Mouse (Mus musculus) embryonic facial prominence, embryonic 14.5 days (tissue): ENCODE data around the gene Ncor1. TPM values are rescaled to one million over a fixed set of nuclear protein-coding genes. Genes with fewer than 3 reads are reported as not detected.
"Not testable (repeated sequence)": the region's sequence is repeated elsewhere in the genome, so short reads cannot be mapped to it uniquely, and the experiment has no call there.

ENCODE experiments used
- ATAC-seq: fragments of 200-750 bp; cut with Nextera tagmentation; 2 replicates; pipeline ENCODE4 v1.8.0; 2017; ENCODE audit warnings: low read depth, moderate number of reproducible peaks, moderate TSS enrichment
- DNase-seq: peaks from one replicate; pipeline ENCODE4 v3.0.0-alpha.2; 2015; ENCODE audit warnings: low spot score
- H3K27ac ChIP-seq: fragments of 300-500 bp; sonication (generic); replicated peaks from 2 replicates; pipeline ENCODE4 v1.5.1; 2014; ENCODE audit warnings: low read depth, mild to moderate bottlenecking, low read length, moderate library complexity
- H3K27me3 ChIP-seq: fragments of 300-500 bp; sonication (generic); replicated peaks from 2 replicates; pipeline ENCODE4 v1.6.1; 2014; ENCODE audit warnings: low read length; ENCODE audit not compliant: control insufficient read depth, insufficient read depth
- H3K36me3 ChIP-seq: fragments of 300-500 bp; sonication (generic); 2 replicates; pipeline ENCODE4 v1.6.1; 2014; ENCODE audit warnings: low read length, mixed read lengths; ENCODE audit not compliant: control insufficient read depth, insufficient read depth
- H3K4me1 ChIP-seq: fragments of 300-500 bp; sonication (generic); 2 replicates; pipeline ENCODE4 v1.6.1; 2014; ENCODE audit warnings: antibody characterized with exemption, low read length; ENCODE audit not compliant: control insufficient read depth, insufficient read depth
- H3K4me2 ChIP-seq: fragments of 300-500 bp; sonication (generic); 2 replicates; pipeline ENCODE4 v1.6.1; 2014; ENCODE audit warnings: low read depth, mild to moderate bottlenecking, low read length, moderate library complexity, mixed read lengths
- H3K4me3 ChIP-seq: fragments of 300-500 bp; sonication (generic); 2 replicates; pipeline ENCODE4 v1.5.1; 2014; ENCODE audit warnings: low read depth, mild to moderate bottlenecking, low read length
- H3K9ac ChIP-seq: fragments of 300-500 bp; sonication (generic); 2 replicates; pipeline ENCODE4 v1.6.1; 2014; ENCODE audit warnings: low read depth, mild to moderate bottlenecking, low read length, moderate library complexity, mixed read lengths
- H3K9me3 ChIP-seq: fragments of 300-500 bp; sonication (generic); 2 replicates; pipeline ENCODE4 v1.6.1; 2016; ENCODE audit warnings: low read length; ENCODE audit not compliant: control insufficient read depth
- WGBS: fragments of 180-500 bp; shearing (Covaris S2); extraction: QIAGEN DNeasy Blood & Tissue Kit; methylation state at CpG from one replicate; pipeline ENCODE4 v1.1.7; 2014; 5-methylcytosine and 5-hydroxymethylcytosine counted together
- polyA plus RNA-seq: library from polyadenylated mRNA; unstranded; fragments of >200 nt; fragmentation: Nextera tagmentation; extraction: Ambion mirVana; gene quantifications from 2 replicates; pipeline ENCODE4 v1.2.1, GENCODE M21; 2014

The Ncor1 gene
- polyA plus RNA-seq, 1 experiment from 2014 or later = 144 TPM

- no peak for DNase-seq
- no peaks in the 10 kb centered on the region for H3K27me3 ChIP-seq
Measured at GRCm38 (mm10) chr11:62466546-62466945, 8.2 kb upstream of the Ncor1 start.

GRCm38 (mm10) chr11:62465849-62466248 lies 7.5 kb upstream of the Ncor1 start:
- 0 out of 2 replicates have a peak, but pooled peaks cover 2% of the 10 kb centered on the region for H3K36me3 ChIP-seq
- H3K27ac ChIP-seq = no peak overlapping the region
- no peak overlapping the region for H3K9ac ChIP-seq
- no peak for DNase-seq
- no peak overlapping the region for H3K4me3 ChIP-seq
- H3K9me3 ChIP-seq = no peaks in the 10 kb centered on the region
- no peaks in the 10 kb centered on the region for H3K4me1 ChIP-seq
- H3K27me3 ChIP-seq = no peaks in the 10 kb centered on the region
- WGBS = 82% methylated on average over 3 of the region's 3 CpGs
- no peak overlapping the region for H3K4me2 ChIP-seq
- ATAC-seq = no peak

More at GRCm38 (mm10) chr11:62466546-62466945, 8.2 kb upstream of the Ncor1 start:
- Histone ChIP-seq H3K36me3 (0 out of 2 replicates have a peak, but pooled peaks cover 2% of the 10 kb centered on the region), H3K27ac (no peak overlapping the region), H3K9me3 (no peaks in the 10 kb centered on the region), H3K4me3 (no peak overlapping the region), H3K4me1 (no peaks in the 10 kb centered on the region), H3K9ac (no peak overlapping the region), H3K4me2 (no peak overlapping the region)
- 76% methylated on average over 3 of the region's 3 CpGs for WGBS
- ATAC-seq = no peak

DNA sequence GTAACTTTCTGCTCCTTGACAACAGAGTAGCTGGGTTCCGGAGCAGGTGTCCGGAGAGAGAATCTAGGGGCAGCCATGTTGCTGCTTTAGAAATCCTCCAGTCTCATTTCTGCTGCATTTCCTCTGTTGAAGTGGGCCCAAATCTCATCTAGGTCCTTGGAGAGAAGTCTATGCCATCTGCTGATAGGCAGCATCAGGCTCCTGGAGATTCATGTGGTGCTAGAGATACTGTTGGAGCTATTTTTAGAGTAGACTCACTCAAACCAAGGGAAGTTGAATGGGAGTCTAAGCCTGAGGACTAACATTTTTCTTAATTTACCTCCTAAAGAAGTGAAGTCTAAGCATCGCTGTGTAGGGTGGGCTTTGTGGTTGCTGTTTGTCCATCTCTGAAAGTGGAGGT lies 6.4 kb upstream of the Ncor1 start:
- H3K9me3 ChIP-seq = no peaks in the 10 kb centered on the region
- no peaks in the 10 kb centered on the region for H3K4me1 ChIP-seq
- H3K27ac ChIP-seq = no peak overlapping the region
- H3K4me3 ChIP-seq = no peak overlapping the region
- H3K27me3 ChIP-seq = no peaks in the 10 kb centered on the region
- DNase-seq = no peak
- ATAC-seq = no peak
- 0 out of 2 replicates have a peak, but pooled peaks cover 2% of the 10 kb centered on the region for H3K36me3 ChIP-seq
- no peak overlapping the region for H3K9ac ChIP-seq
- WGBS = 96% methylated on average over 3 of the region's 3 CpGs
- no peak overlapping the region for H3K4me2 ChIP-seq

- no peak for ATAC-seq
- H3K4me2 ChIP-seq = no peak overlapping the region
- H3K27me3 ChIP-seq = no peaks in the 10 kb centered on the region
- peaks cover 3% of the 10 kb centered on the region; the same call in 1 of the 2 replicates for H3K4me1 ChIP-seq
- 83% methylated on average over 2 of the region's 2 CpGs for WGBS
- H3K9ac ChIP-seq = no peak overlapping the region
- H3K4me3 ChIP-seq = no peak overlapping the region
- H3K36me3 ChIP-seq = 0 out of 2 replicates have a peak, but pooled peaks cover 2% of the 10 kb centered on the region
- no peak overlapping the region for H3K27ac ChIP-seq
- H3K9me3 ChIP-seq = no peaks in the 10 kb centered on the region
- no peak for DNase-seq
Measured at GRCm38 (mm10) chr11:62463225-62463915, 5.0 kb upstream of the Ncor1 start.

- not testable (repeated sequence) for H3K9me3 ChIP-seq, ATAC-seq, H3K9ac ChIP-seq, H3K27ac ChIP-seq, H3K36me3 ChIP-seq, H3K4me2 ChIP-seq, DNase-seq, H3K4me1 ChIP-seq, H3K4me3 ChIP-seq, H3K27me3 ChIP-seq
- WGBS = 94% methylated on average over 1 of the region's 1 CpGs
Measured at GRCm38 (mm10) chr11:62462529-62462928, 4.2 kb upstream of the Ncor1 start.

DNA sequence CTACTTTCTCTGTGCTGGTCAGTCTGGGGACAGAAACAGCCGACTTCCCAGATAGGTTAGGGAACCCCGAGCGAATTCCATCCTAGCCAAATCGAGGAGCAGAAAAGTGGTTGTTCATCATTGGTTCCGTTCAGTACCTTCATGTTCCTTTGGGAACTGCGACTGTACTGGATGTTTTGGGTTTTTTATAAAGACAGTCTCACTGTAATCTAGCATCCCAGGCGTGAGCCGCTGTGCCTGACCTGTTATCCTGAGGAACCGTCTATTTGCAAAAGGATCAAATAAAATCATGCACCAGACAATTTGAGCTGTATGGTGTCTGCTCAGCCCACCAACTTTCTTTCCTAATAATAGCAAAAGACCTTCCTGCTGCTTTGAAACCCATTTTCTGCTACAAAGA lies 439 bp upstream of the Ncor1 start:
- WGBS = 2% methylated on average over 9 of the region's 9 CpGs
- Histone ChIP-seq H3K4me1 (peaks cover 3% of the 10 kb centered on the region; the same call in 1 of the 2 replicates), H3K27me3 (no peaks in the 10 kb centered on the region), H3K9ac (peak overlapping the region; percentile 99), H3K36me3 (0 out of 2 replicates have a peak, but pooled peaks cover 2% of the 10 kb centered on the region), H3K27ac (peak overlapping the region; percentile 97), H3K4me3 (peak overlapping the region; percentile 97), H3K4me2 (peak overlapping the region; percentile 87), H3K9me3 (no peaks in the 10 kb centered on the region)
- DNase-seq = no peak
- ATAC-seq = no peak

GRCm38 (mm10) chr11:62457891-62458270 lies 460 bp downstream of the Ncor1 start:
- H3K27ac ChIP-seq = peak overlapping the region; percentile 97
- H3K9ac ChIP-seq = peak overlapping the region; percentile 99
- H3K4me1 ChIP-seq = peaks cover 3% of the 10 kb centered on the region; the same call in 1 of the 2 replicates
- 0% methylated on average over 18 of the region's 18 CpGs for whole genome bisulfite sequencing
- 0 out of 2 replicates have a peak, but pooled peaks cover 2% of the 10 kb centered on the region for H3K36me3 ChIP-seq
- no peak for ATAC-seq
- peak overlapping the region; percentile 87 for H3K4me2 ChIP-seq
- no peaks in the 10 kb centered on the region for H3K27me3 ChIP-seq
- H3K9me3 ChIP-seq = no peaks in the 10 kb centered on the region
- peak overlapping the region; percentile 97 for H3K4me3 ChIP-seq
- DNase-seq = no peak

DNA sequence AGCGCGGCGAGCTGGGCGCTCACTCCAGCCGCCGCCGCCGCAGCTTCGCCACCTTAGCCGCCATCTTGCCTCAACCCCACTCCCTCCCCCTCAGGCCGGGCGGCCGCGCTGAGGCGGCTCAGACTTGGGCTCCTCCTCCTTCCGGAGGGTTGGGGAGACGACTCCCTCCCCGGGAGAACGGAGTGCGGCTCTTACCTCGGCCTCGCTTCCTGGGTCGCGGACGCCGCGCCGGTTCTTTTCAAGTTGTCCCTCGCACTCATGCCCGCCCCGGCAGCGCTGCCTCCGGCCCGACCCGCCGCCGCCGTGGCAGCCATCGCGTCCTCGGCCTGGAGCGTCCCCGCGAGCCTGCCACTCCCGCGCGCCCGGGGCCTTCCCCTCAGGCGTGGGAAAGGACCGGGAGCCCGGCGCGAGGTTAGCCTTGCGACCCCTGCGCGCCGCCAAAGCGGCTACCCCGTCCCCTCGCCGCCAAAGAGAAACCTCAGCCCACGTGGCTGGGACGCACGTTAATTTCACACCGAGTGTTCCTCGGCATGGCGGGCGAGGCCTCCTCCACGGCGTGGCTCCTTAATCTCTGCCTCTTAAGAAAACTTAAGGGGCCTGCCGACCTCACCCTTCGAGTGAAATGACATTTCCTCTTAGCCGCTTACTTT lies 975 bp downstream of the Ncor1 start:
- 0 out of 2 replicates have a peak, but pooled peaks cover 2% of the 10 kb centered on the region for H3K36me3 ChIP-seq
- peak overlapping the region; percentile 99 for H3K9ac ChIP-seq
- no peaks in the 10 kb centered on the region for H3K9me3 ChIP-seq
- H3K4me2 ChIP-seq = peak overlapping the region; percentile 87
- peak; percentile 96 for DNase-seq
- WGBS = under 1% methylated on average over 31 of the region's 73 CpGs
- H3K27ac ChIP-seq = peak overlapping the region; percentile 97
- H3K4me1 ChIP-seq = peaks cover 3% of the 10 kb centered on the region; the same call in 1 of the 2 replicates
- H3K27me3 ChIP-seq = no peaks in the 10 kb centered on the region
- ATAC-seq = peak; percentile 96
- H3K4me3 ChIP-seq = peak overlapping the region; percentile 97
